Comparison of ENCODE assay signal across 8 mouse cellular contexts in the genomic region with DNA sequence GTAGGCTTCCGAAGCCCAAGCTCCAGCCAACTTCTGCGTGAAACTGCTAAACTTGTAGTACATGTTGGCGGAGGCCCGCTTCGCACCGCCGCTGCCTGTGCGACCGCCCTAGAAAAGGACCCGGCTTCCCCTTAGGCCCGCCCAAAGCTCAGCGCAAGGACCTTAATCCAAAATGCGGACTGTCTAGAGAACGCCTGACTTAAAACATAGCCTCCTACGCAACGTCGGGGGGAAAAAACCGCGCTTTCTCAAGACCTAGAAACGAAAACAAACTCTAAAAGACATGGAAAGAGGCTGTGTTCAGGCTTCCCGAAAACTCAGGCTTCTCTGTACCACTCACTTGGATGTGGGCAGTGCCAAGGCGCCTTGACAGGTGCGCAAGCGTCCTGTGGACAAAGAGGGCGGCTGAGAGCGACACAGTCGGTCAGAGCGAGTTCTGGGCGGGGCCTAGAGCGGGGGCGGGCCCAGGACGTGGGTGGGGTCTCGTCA. TPM values are rescaled to one million over a fixed set of nuclear protein-coding genes. Genes with fewer than 3 reads are reported as not detected.
A peak's percentile ranks its signal among the peaks of the same experiment; 100 is the strongest.
DNase-seq lines count a peak whose midpoint lies in the region; ATAC-seq and TF ChIP-seq lines count a peak whose summit lies in the region.

No protein-coding gene starts in this region.

- H3K4me2 ChIP-seq in embryonic facial prominence, embryonic 14.5 days (ENCODE audit: low read depth, low read length), result peak overlapping the region; percentile 77
- H3K4me2 ChIP-seq in limb, embryonic 13.5 days (replicated peaks), result peak overlapping the region; percentile 94
- H3K4me2 ChIP-seq in midbrain, embryonic 16.5 days (ENCODE audit: low read length), result peak overlapping the region; percentile 93

- intact Hi-C loops in heart, adult 2 months (cut with DNase I), result loop anchor here (2.0 kb wide), 2 partner anchors 163 to 237 kb away; partner anchors contain the start of gene Eml4

- peak; percentile 87 for TF ChIP-seq POLR2A in heart, adult 2 months (IDR thresholded peaks at IDR 0.05; ENCODE audit: insufficient read depth, low read depth, low read length)

- TF ChIP-seq CTCF in heart, adult 2 months (IDR thresholded peaks at IDR 0.05), result peak; percentile 28; the same call in 1 of the 2 replicates

- peak; percentile 99 for ATAC-seq in embryonic facial prominence, embryonic 14.5 days (ENCODE audit: low read depth)
- peak; percentile 99 for ATAC-seq in limb, embryonic 13.5 days (ENCODE audit: low FRiP score, low read depth)
- ATAC-seq in midbrain, embryonic 16.5 days, result peak; percentile 99

- H3K79me2 ChIP-seq in heart, adult 2 months (replicated peaks; ENCODE audit: control insufficient read depth, insufficient read depth, low read length), result peaks cover 11% of the 10 kb centered on the region

- H3K36me3 ChIP-seq in embryonic facial prominence, embryonic 14.5 days (ENCODE audit: control insufficient read depth, insufficient read depth, low read length), result no peaks in the 10 kb centered on the region
- peaks cover 11% of the 10 kb centered on the region for H3K36me3 ChIP-seq in heart, adult 2 months (ENCODE audit: control insufficient read depth, insufficient read depth, low read length)
- H3K36me3 ChIP-seq in limb, embryonic 13.5 days, result no peaks in the 10 kb centered on the region
- H3K36me3 ChIP-seq in midbrain, embryonic 16.5 days (ENCODE audit: control insufficient read depth, insufficient read depth, low read length), result no peaks in the 10 kb centered on the region

- peaks cover 14% of the 10 kb centered on the region for H3K4me1 ChIP-seq in embryonic facial prominence, embryonic 14.5 days (ENCODE audit: control insufficient read depth, insufficient read depth, low read length)
- H3K4me1 ChIP-seq in heart, adult 2 months (ENCODE audit: control insufficient read depth, insufficient read depth, low read length), result peaks cover 5% of the 10 kb centered on the region; the same call in 1 of the 2 replicates
- peaks cover 17% of the 10 kb centered on the region for H3K4me1 ChIP-seq in limb, embryonic 13.5 days
- peaks cover 28% of the 10 kb centered on the region for H3K4me1 ChIP-seq in midbrain, embryonic 16.5 days (ENCODE audit: control insufficient read depth, insufficient read depth, low read length)

- peak; percentile 93 for DNase-seq in 3T3-L1 (ENCODE audit: low read depth, low spot score)
- peak; percentile 53 to 77 for DNase-seq in adrenal gland, postnatal 4 days (ENCODE audit: low spot score in 2 of 2)
- peak; percentile 97 for DNase-seq in embryonic facial prominence, embryonic 14.5 days (ENCODE audit: low spot score)
- peak; percentile 91 to 92 for DNase-seq in heart, adult 2 months
- peak; percentile 88 to 92 for DNase-seq in kidney, adult 8-10 months
- peak; percentile 82 to 93 for DNase-seq in spleen, postnatal 10 days (ENCODE audit: low spot score in 2 of 2)

- 0 out of 2 replicates have a peak, but pooled peaks have one; percentile 53 for TF ChIP-seq EP300 in heart, adult 2 months (IDR thresholded peaks at IDR 0.05; ENCODE audit: insufficient read depth, low read depth, low read length)

- no peaks in the 10 kb centered on the region for H3K27me3 ChIP-seq in embryonic facial prominence, embryonic 14.5 days (replicated peaks; ENCODE audit: control insufficient read depth, insufficient read depth, low read length)
- no peaks in the 10 kb centered on the region for H3K27me3 ChIP-seq in heart, adult 2 months (ENCODE audit: control insufficient read depth, insufficient read depth, low read length)
- no peaks in the 10 kb centered on the region for H3K27me3 ChIP-seq in limb, embryonic 13.5 days
- no peaks in the 10 kb centered on the region for H3K27me3 ChIP-seq in midbrain, embryonic 16.5 days (ENCODE audit: control insufficient read depth, insufficient read depth, low read depth, low read length)

- WGBS in embryonic facial prominence, embryonic 14.5 days, result under 1% methylated on average over 32 of the region's 33 CpGs
- under 1% methylated on average over 33 of the region's 33 CpGs for WGBS in heart, adult 2 months
- under 1% methylated on average over 33 of the region's 33 CpGs for WGBS in limb, embryonic 13.5 days
- under 1% methylated on average over 33 of the region's 33 CpGs for WGBS in midbrain, embryonic 16.5 days

- H3K27ac ChIP-seq in embryonic facial prominence, embryonic 14.5 days (replicated peaks; ENCODE audit: low read depth, low read length), result peak overlapping the region; percentile 73
- peak overlapping the region; percentile 98 for H3K27ac ChIP-seq in heart, adult 2 months
- H3K27ac ChIP-seq in limb, embryonic 13.5 days, result peak overlapping the region; percentile 63; the same call in 1 of the 2 replicates
- peak overlapping the region; percentile 87 for H3K27ac ChIP-seq in midbrain, embryonic 16.5 days (ENCODE audit: low read length)

- H3K9me3 ChIP-seq in embryonic facial prominence, embryonic 14.5 days (ENCODE audit: control insufficient read depth, low read length), result no peaks in the 10 kb centered on the region
- H3K9me3 ChIP-seq in limb, embryonic 13.5 days, result no peaks in the 10 kb centered on the region
- H3K9me3 ChIP-seq in midbrain, embryonic 16.5 days (replicated peaks; ENCODE audit: control insufficient read depth, low read length, poor library complexity, severe bottlenecking), result no peaks in the 10 kb centered on the region

- H3K9ac ChIP-seq in embryonic facial prominence, embryonic 14.5 days (ENCODE audit: low read depth, low read length), result peak overlapping the region; percentile 97
- peak overlapping the region; percentile 73 for H3K9ac ChIP-seq in heart, adult 2 months (ENCODE audit: low read depth, low read length)
- peak overlapping the region; percentile 96 for H3K9ac ChIP-seq in limb, embryonic 13.5 days
- peak overlapping the region; percentile 81 for H3K9ac ChIP-seq in midbrain, embryonic 16.5 days (ENCODE audit: low read depth, low read length)

- H3K4me3 ChIP-seq in embryonic facial prominence, embryonic 14.5 days (ENCODE audit: low read depth, low read length), result peak overlapping the region; percentile 93
- H3K4me3 ChIP-seq in heart, adult 2 months, result peak overlapping the region; percentile 71
- H3K4me3 ChIP-seq in limb, embryonic 13.5 days, result peak overlapping the region; percentile 96
- H3K4me3 ChIP-seq in midbrain, embryonic 16.5 days (ENCODE audit: low read depth, low read length), result peak overlapping the region; percentile 95

RNA-seq across cellular contexts. Expression of gene Cox7a2l, which starts 2.9 kb away (rescaled TPM):
- 100 to 1,000 TPM; 241 to 253 TPM for total RNA-seq in adrenal gland, postnatal 4 days (2021)
- polyA plus RNA-seq in embryonic facial prominence, embryonic 14.5 days (2014; fragmentation: Nextera tagmentation; extraction: Ambion mirVana), result 182 and 193 TPM in 2 replicates
- 100 to 1,000 TPM; 278 to 329 TPM for total RNA-seq in heart, adult 2 months (2021)
- 227 and 349 TPM in 2 replicates for polyA plus RNA-seq in heart, adult 2 months (2012; rRNA removed)
- 138 and 140 TPM in 2 replicates for polyA plus RNA-seq in limb, embryonic 13.5 days (2015; fragmentation: Nextera tagmentation; extraction: Ambion mirVana)
- 179 and 191 TPM in 2 replicates for polyA plus RNA-seq in midbrain, embryonic 16.5 days (2015; fragmentation: Nextera tagmentation; extraction: Ambion mirVana)

Comparison
In these comparisons a context has a peak if more than half of its experiments do, and no peak if none do; other contexts are left out.
1. Peak in every context shown above with its lines: DNase-seq, ATAC-seq, H3K4me3 ChIP-seq and H3K27ac ChIP-seq.